Mouse (Mus musculus): ENCODE data around the gene Sult2a8. TPM values are rescaled to one million over a fixed set of nuclear protein-coding genes. Genes with fewer than 3 reads are reported as not detected.

The Sult2a8 gene
- not detected for total RNA-seq (2023)

GRCm38 (mm10) chr7:14446534-14446933 lies at the start of gene Sult2a8:
Gene Sult2a8, minus strand, starts transcription at chr7:14446769.

GRCm38 (mm10) chr7:14494130-14494529 lies 47.6 kb upstream of the Sult2a8 start, which contains the start of gene Sult2a7:
Gene Sult2a7, minus strand, starts transcription at chr7:14494230.

Other genes with a start within 250 kb of the Sult2a8 start
- not detected for gene Sult2a6, start 191.9 kb downstream of the Sult2a8 start, total RNA-seq (2023)
- gene Obox8, start 113.2 kb downstream of the Sult2a8 start, total RNA-seq (2023) = not detected
- gene Sult2a7, start 47.5 kb upstream of the Sult2a8 start, total RNA-seq (2023) = not detected
- gene Vmn1r90, start 116.7 kb upstream of the Sult2a8 start, total RNA-seq (2023) = not detected
- not detected for gene Obox7, start 212.7 kb upstream of the Sult2a8 start, total RNA-seq (2023)

All from T-cell, adult 66 days (primary cell).